Mouse (Mus musculus) ES-E14 (cell line): ENCODE measurements around the gene Gtse1. TPM values are rescaled to one million over a fixed set of nuclear protein-coding genes. Genes with fewer than 3 reads are reported as not detected.

Experiments
- DNase-seq: peaks from one replicate; pipeline ENCODE4 v3.0.0-alpha.2; 2013; ENCODE audit warnings: low read depth, low spot score
- H3K27ac ChIP-seq: 2 replicates; pipeline ENCODE4 v1.5.1; 2012; ENCODE audit warnings: low read depth, mild to moderate bottlenecking, low read length, moderate library complexity, mixed read lengths; ENCODE audit not compliant: poor library complexity, insufficient read depth, severe bottlenecking
- H3K36me3 ChIP-seq: 2 replicates; pipeline ENCODE4 v1.6.1; 2012; ENCODE audit warnings: mild to moderate bottlenecking, low read length, moderate library complexity, mixed read lengths; ENCODE audit not compliant: control insufficient read depth, poor library complexity, insufficient read depth, severe bottlenecking
- H3K4me1 ChIP-seq, 2 experiments: fragments of 150-350 bp in 1 of 2; sonication (generic) in 1 of 2; 2 replicates each; pipeline ENCODE4 v1.6.1; 2012; ENCODE audit warnings: low read length in 2 of 2, mild to moderate bottlenecking in 1 of 2, mixed read lengths in 1 of 2; ENCODE audit not compliant: control insufficient read depth in 2 of 2, insufficient read depth in 2 of 2, poor library complexity in 1 of 2
- H3K4me3 ChIP-seq, 2 experiments: fragments of 150-350 bp in 1 of 2; sonication (generic) in 1 of 2; 2 replicates each; pipeline ENCODE4 v1.5.1; 2012; ENCODE audit warnings: low read length in 2 of 2, low read depth in 1 of 2, mild to moderate bottlenecking in 1 of 2, mixed read lengths in 1 of 2; ENCODE audit not compliant: insufficient read depth in 1 of 2, poor library complexity in 1 of 2, severe bottlenecking in 1 of 2
- H3K9ac ChIP-seq: 2 replicates; pipeline ENCODE4 v1.6.1; 2012; ENCODE audit warnings: low read depth, mild to moderate bottlenecking, low read length, mixed read lengths; ENCODE audit not compliant: poor library complexity, insufficient read depth, severe bottlenecking
- H3K9me3 ChIP-seq: fragments of 150-350 bp; sonication (generic); 2 replicates; pipeline ENCODE4 v1.6.1; 2012; ENCODE audit warnings: low read depth, mild to moderate bottlenecking, low read length; ENCODE audit not compliant: control insufficient read depth, insufficient read depth
- CHD2 ChIP-seq: IDR thresholded peaks from 2 replicates; pipeline ENCODE4 v1.6.1; 2014; ENCODE audit warnings: mild to moderate bottlenecking, low read depth, low read length, inconsistent platforms
- HCFC1 ChIP-seq: IDR thresholded peaks from 2 replicates; pipeline ENCODE4 v1.6.1; 2012; ENCODE audit warnings: low read length, inconsistent platforms, borderline replicate concordance; ENCODE audit not compliant: insufficient read depth
- MAFK ChIP-seq: IDR thresholded peaks from 2 replicates; pipeline ENCODE4 v1.6.1; 2014; ENCODE audit warnings: mild to moderate bottlenecking, low read depth, low read length, inconsistent platforms; ENCODE audit not compliant: insufficient read depth
- ZC3H11A ChIP-seq: IDR thresholded peaks from 2 replicates; pipeline ENCODE4 v1.6.1; 2012; ENCODE audit warnings: low read depth, mild to moderate bottlenecking, inconsistent platforms, low read length, borderline replicate concordance
- ZNF384 ChIP-seq: IDR thresholded peaks from 2 replicates; pipeline ENCODE4 v1.6.1; 2012; ENCODE audit warnings: low read depth, low read length, inconsistent platforms
- in situ Hi-C, 2 experiments: fragments of 600-800 bp; cut with MboI; formaldehyde crosslinking; loops; one replicate each; pipeline ENCODE4 v1.15.1; 2025; ENCODE audit warnings: low sequenced_read_pairs in 2 of 2, inconsistent platforms in 1 of 2; ENCODE audit not compliant: unreplicated experiment in 2 of 2
- total RNA-seq: library from RNA; depleted of rRNA; stranded (reverse); fragments of 300-350 nt; gene quantifications from 2 replicates; pipeline ENCODE4 v1.2.3, GENCODE M21; 2012

Gtse1 gene
- total RNA-seq, 1 experiment, result 140 TPM

- Histone ChIP-seq H3K9me3 (no peaks in the 10 kb centered on the region), H3K36me3 (no peaks in the 10 kb centered on the region), H3K27ac (no peak overlapping the region), H3K4me3 (no peak overlapping the region), H3K4me1 (peaks cover 0 to 8% of the 10 kb centered on the region in 2 experiments; a peak in 1 of 4 replicates), H3K9ac (no peak overlapping the region)
- TF ChIP-seq HCFC1 (no peak), ZC3H11A (no peak), CHD2 (no peak), ZNF384 (no peak), MAFK (no peak)
- no peak for DNase-seq
- in situ Hi-C loops, result no loop called here
Measured at GRCm38 (mm10) chr15:85828071-85828470, 31.5 kb upstream of the Gtse1 start.

GRCm38 (mm10) chr15:85829470-85829869, 30.1 kb upstream of the Gtse1 start:
- no peaks in the 10 kb centered on the region for H3K36me3 ChIP-seq
- no peak overlapping the region for H3K27ac ChIP-seq
- H3K4me3 ChIP-seq, result no peak overlapping the region
- no peaks in the 10 kb centered on the region for H3K9me3 ChIP-seq
- no peak for DNase-seq
- in situ Hi-C loops, result no loop called here
- TF ChIP-seq ZNF384 (no peak), HCFC1 (no peak), MAFK (no peak), CHD2 (no peak), ZC3H11A (no peak)
- H3K9ac ChIP-seq, result no peak overlapping the region
- H3K4me1 ChIP-seq, result peaks cover 0 to 8% of the 10 kb centered on the region in 2 experiments; a peak in 1 of 4 replicates

- no peak within 1 kb of the TSS for H3K27ac ChIP-seq
- TF ChIP-seq ZNF384 (no peak), MAFK (no peak), ZC3H11A (no peak), HCFC1 (no peak), CHD2 (no peak)
- peaks cover 0 to 7% of the 10 kb centered on the region in 2 experiments; a peak in 1 of 4 replicates for H3K4me1 ChIP-seq
- H3K9ac ChIP-seq, result peak within 1 kb of the TSS; percentile 42
- no peak for DNase-seq
- H3K4me3 ChIP-seq, result peak within 1 kb of the TSS; percentile 57 to 76
- in situ Hi-C loops, result no loop called here
- H3K36me3 ChIP-seq, result no peaks in the 10 kb centered on the region
- H3K9me3 ChIP-seq, result no peaks in the 10 kb centered on the region
Measured at GRCm38 (mm10) chr15:85831954-85832590, 27.5 kb upstream of the Gtse1 start, which contains the start of gene Ttc38. Gene Ttc38, plus strand, starts transcription at chr15:85832306.

- in situ Hi-C loops, result no loop called here
- no peak for DNase-seq
- H3K27ac ChIP-seq, result no peak overlapping the region
- H3K4me1 ChIP-seq, result peaks cover 0 to 6% of the 10 kb centered on the region in 2 experiments; a peak in 1 of 4 replicates
- peak overlapping the region; percentile 57 to 76; a peak in 3 of 4 replicates for H3K4me3 ChIP-seq
- no peaks in the 10 kb centered on the region for H3K9me3 ChIP-seq
- no peak for TF ChIP-seq HCFC1
- no peak for TF ChIP-seq ZNF384
- TF ChIP-seq CHD2, result no peak
- no peak for TF ChIP-seq MAFK
- no peak for TF ChIP-seq ZC3H11A
- H3K9ac ChIP-seq, result 0 out of 2 replicates have a peak overlapping the region, but pooled peaks have one; percentile 42
- H3K36me3 ChIP-seq, result no peaks in the 10 kb centered on the region
Measured at GRCm38 (mm10) chr15:85832599-85832998, 26.9 kb upstream of the Gtse1 start.

GRCm38 (mm10) chr15:85835335-85835734, 24.2 kb upstream of the Gtse1 start:
- H3K9me3 ChIP-seq, result no peaks in the 10 kb centered on the region
- no peak for DNase-seq
- H3K4me3 ChIP-seq, result no peak overlapping the region
- in situ Hi-C loops, result no loop called here
- TF ChIP-seq ZC3H11A (no peak), MAFK (no peak), HCFC1 (no peak), ZNF384 (no peak), CHD2 (no peak)
- H3K4me1 ChIP-seq, result peaks cover 0 to 2% of the 10 kb centered on the region in 2 experiments; a peak in 1 of 4 replicates
- H3K27ac ChIP-seq, result no peak overlapping the region
- no peaks in the 10 kb centered on the region for H3K36me3 ChIP-seq
- H3K9ac ChIP-seq, result no peak overlapping the region
